Mouse (Mus musculus) forebrain, embryonic 15.5 days (tissue): Measurements from ENCODE around the gene Olfr453. TPM values are rescaled to one million over a fixed set of nuclear protein-coding genes. Genes with fewer than 3 reads are reported as not detected.

Experiments used
- ATAC-seq: fragments of 200-750 bp; cut with Nextera tagmentation; replicated peaks from 2 replicates; pipeline ENCODE4 v1.8.0; 2017; ENCODE audit warnings: mild to moderate bottlenecking, moderate TSS enrichment, moderate library complexity
- H3K27ac ChIP-seq: fragments of 300-500 bp; sonication (generic); replicated peaks from 2 replicates; pipeline ENCODE4 v1.5.1; 2015; ENCODE audit warnings: mild to moderate bottlenecking, inconsistent platforms
- H3K27me3 ChIP-seq: fragments of 300-500 bp; sonication (generic); 2 replicates; pipeline ENCODE4 v1.6.1; 2015; ENCODE audit warnings: inconsistent platforms
- H3K36me3 ChIP-seq: fragments of 300-500 bp; sonication (generic); 2 replicates; pipeline ENCODE4 v1.6.1; 2015; ENCODE audit warnings: mild to moderate bottlenecking, inconsistent platforms
- H3K4me1 ChIP-seq: fragments of 300-500 bp; sonication (generic); 2 replicates; pipeline ENCODE4 v1.6.1; 2015; ENCODE audit warnings: inconsistent platforms
- H3K4me2 ChIP-seq: fragments of 300-500 bp; sonication (generic); replicated peaks from 2 replicates; pipeline ENCODE4 v1.6.1; 2015; ENCODE audit warnings: mild to moderate bottlenecking, inconsistent platforms
- H3K4me3 ChIP-seq: fragments of 300-500 bp; sonication (generic); 2 replicates; pipeline ENCODE4 v1.5.1; 2015; ENCODE audit warnings: mild to moderate bottlenecking, inconsistent platforms
- H3K9ac ChIP-seq: fragments of 300-500 bp; sonication (generic); replicated peaks from 2 replicates; pipeline ENCODE4 v1.6.1; 2015; ENCODE audit warnings: mild to moderate bottlenecking, inconsistent platforms
- H3K9me3 ChIP-seq: fragments of 300-500 bp; sonication (generic); 2 replicates; pipeline ENCODE4 v1.6.1; 2016; ENCODE audit warnings: inconsistent platforms
- WGBS: fragments of 180-500 bp; shearing (Covaris S2); methylation state at CpG from one replicate; pipeline ENCODE4 v1.1.7; 2015; ENCODE audit warnings: mixed read lengths; 5-methylcytosine and 5-hydroxymethylcytosine counted together
- polyA plus RNA-seq: library from polyadenylated mRNA; unstranded; fragments of >200 nt; fragmentation: Nextera tagmentation; extraction: Ambion mirVana; gene quantifications from 2 replicates; pipeline ENCODE4 v1.2.1, GENCODE M21; 2015

The Olfr453 gene
- polyA plus RNA-seq, 1 experiment from 2014 or later: not detected

- H3K4me3 ChIP-seq: no peak overlapping the region
- no peak overlapping the region for H3K4me2 ChIP-seq
- H3K9ac ChIP-seq: no peak overlapping the region
- 0 out of 2 replicates have a peak, but pooled peaks have one; percentile 19 for ATAC-seq
- no peaks in the 10 kb centered on the region for H3K4me1 ChIP-seq
- H3K27ac ChIP-seq: peak overlapping the region; percentile 68
- H3K27me3 ChIP-seq: no peaks in the 10 kb centered on the region
- no peaks in the 10 kb centered on the region for H3K9me3 ChIP-seq
- 37% methylated on average over 4 of the region's 4 CpGs for WGBS
- H3K36me3 ChIP-seq: no peaks in the 10 kb centered on the region
Measured at GRCm38 (mm10) chr6:42790247-42790948, 51.2 kb downstream of the Olfr453 start.

DNA sequence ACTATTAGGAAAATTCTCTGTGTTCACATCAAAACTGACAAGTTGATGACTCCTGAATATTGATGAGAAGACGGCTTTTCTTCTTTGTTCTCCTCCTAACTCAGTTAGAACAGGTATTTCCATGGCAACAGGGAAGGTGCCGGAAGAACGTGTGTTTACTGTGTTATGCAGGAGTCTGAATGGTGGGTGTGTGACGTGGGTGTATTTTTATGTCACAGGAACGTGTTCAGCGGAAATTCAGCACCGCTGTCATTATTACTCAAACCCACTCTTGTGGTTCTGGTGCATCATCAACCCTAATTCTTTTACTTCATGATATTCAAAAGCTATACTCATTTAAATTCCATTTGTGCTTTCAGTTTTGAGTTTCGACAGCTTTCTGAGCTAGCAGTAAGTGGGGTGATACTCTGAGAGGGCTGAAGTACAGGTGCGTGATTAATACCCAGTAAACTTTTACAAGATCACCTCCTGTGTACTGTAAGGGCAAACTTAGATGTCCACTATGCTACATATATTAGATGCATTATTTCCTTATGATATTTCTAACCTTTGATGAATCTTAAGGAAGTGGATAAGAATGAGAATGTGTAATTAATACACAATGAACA, 51.9 kb downstream of the Olfr453 start:
- 55% methylated on average over 9 of the region's 9 CpGs for WGBS
- no peak overlapping the region for H3K4me2 ChIP-seq

DNA sequence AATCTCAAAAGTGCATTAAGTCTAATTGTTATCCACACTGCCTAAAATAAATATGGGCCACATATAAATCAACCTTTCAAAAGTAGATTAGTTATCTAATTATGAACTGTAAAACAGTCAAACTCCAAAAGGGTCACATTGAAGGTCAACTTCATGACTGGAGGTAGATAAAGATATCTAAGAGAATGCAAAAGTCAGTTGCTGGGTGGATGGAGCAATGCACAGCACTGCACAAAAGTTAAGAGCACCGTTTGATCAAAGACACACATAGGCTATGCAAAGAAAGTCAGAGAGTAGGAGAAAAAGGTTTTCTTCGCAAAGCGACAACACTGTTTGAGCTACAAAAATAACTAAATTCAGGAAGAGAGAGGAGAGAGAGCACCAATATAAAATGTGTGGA, 55.8 kb downstream of the Olfr453 start:
- ATAC-seq: no peak
- H3K36me3 ChIP-seq: no peaks in the 10 kb centered on the region
- no peak overlapping the region for H3K4me2 ChIP-seq

More for the DNA sequence above, 51.9 kb downstream of the Olfr453 start:
- Histone ChIP-seq H3K4me1 (no peaks in the 10 kb centered on the region), H3K9ac (no peak overlapping the region), H3K27me3 (no peaks in the 10 kb centered on the region), H3K36me3 (no peaks in the 10 kb centered on the region), H3K4me3 (no peak overlapping the region), H3K9me3 (no peaks in the 10 kb centered on the region), H3K27ac (peak overlapping the region; percentile 68; the same call in 1 of the 2 replicates)
- ATAC-seq: peak; percentile 92

More for the DNA sequence above, 55.8 kb downstream of the Olfr453 start:
- Histone ChIP-seq H3K27ac (no peak overlapping the region), H3K9ac (no peak overlapping the region), H3K4me1 (no peaks in the 10 kb centered on the region), H3K9me3 (no peaks in the 10 kb centered on the region), H3K27me3 (no peaks in the 10 kb centered on the region), H3K4me3 (no peak overlapping the region)
- 89% methylated on average over 3 of the region's 3 CpGs for WGBS

Other genes with a start within 250 kb of the Olfr453 start
- not detected in 2 replicates for gene Olfr455, start 191.8 kb upstream of the Olfr453 start, polyA plus RNA-seq
- not detected in 2 replicates for gene Tcaf3, start 141.7 kb upstream of the Olfr453 start, polyA plus RNA-seq
- 1.3 and 1.7 TPM in 2 replicates for gene Tcaf2, start 94.1 kb upstream of the Olfr453 start, polyA plus RNA-seq
- 206 and 210 TPM in 2 replicates for gene Tcaf1, start 29.3 kb upstream of the Olfr453 start, polyA plus RNA-seq
- gene Olfr38, start 17.0 kb downstream of the Olfr453 start, polyA plus RNA-seq: not detected in 2 replicates
- gene Olfr452, start 45.7 kb downstream of the Olfr453 start, polyA plus RNA-seq: not detected in 2 replicates
- not detected in 2 replicates for gene Olfr450, start 72.6 kb downstream of the Olfr453 start, polyA plus RNA-seq
- not detected in 2 replicates for gene Olfr449, start 95.0 kb downstream of the Olfr453 start, polyA plus RNA-seq
- not detected in 2 replicates for gene Olfr448, start 151.1 kb downstream of the Olfr453 start, polyA plus RNA-seq
- gene Olfr447, start 169.5 kb downstream of the Olfr453 start, polyA plus RNA-seq: not detected in 2 replicates
- gene Olfr446, start 182.0 kb downstream of the Olfr453 start, polyA plus RNA-seq: not detected in 2 replicates
- not detected in 2 replicates for gene Olfr444, start 209.7 kb downstream of the Olfr453 start, polyA plus RNA-seq